Mouse (Mus musculus) liver, postnatal 0 days (tissue): ENCODE results near the gene Tns1. TPM values are rescaled to one million over a fixed set of nuclear protein-coding genes. Genes with fewer than 3 reads are reported as not detected.
A peak's percentile ranks its signal among the peaks of the same experiment; 100 is the strongest.

Source experiments
- ATAC-seq: fragments of 200-750 bp; cut with Nextera tagmentation; 2 replicates; pipeline ENCODE4 v1.8.0; 2017; ENCODE audit warnings: mild to moderate bottlenecking, moderate library complexity
- DNase-seq: peaks from one replicate; pipeline ENCODE4 v3.0.0-alpha.2; 2016
- H3K27ac ChIP-seq: fragments of 300-500 bp; sonication (generic); 2 replicates; pipeline ENCODE4 v1.5.1; 2014; ENCODE audit warnings: antibody characterized with exemption, moderate library complexity, mild to moderate bottlenecking, low read depth
- H3K27me3 ChIP-seq: fragments of 300-500 bp; sonication (generic); 2 replicates; pipeline ENCODE4 v1.6.1; 2014; ENCODE audit warnings: low read length, control low read depth, mixed read lengths; ENCODE audit not compliant: insufficient read depth
- H3K36me3 ChIP-seq: fragments of 300-500 bp; sonication (generic); replicated peaks from 2 replicates; pipeline ENCODE4 v1.6.1; 2014; ENCODE audit warnings: mild to moderate bottlenecking, control low read depth, low read length, moderate library complexity, mixed read lengths; ENCODE audit not compliant: insufficient read depth
- H3K4me1 ChIP-seq: fragments of 300-500 bp; sonication (generic); 2 replicates; pipeline ENCODE4 v1.6.1; 2014; ENCODE audit warnings: antibody characterized with exemption, mild to moderate bottlenecking, control low read depth; ENCODE audit not compliant: insufficient read depth
- H3K4me2 ChIP-seq: fragments of 300-500 bp; sonication (generic); 2 replicates; pipeline ENCODE4 v1.6.1; 2014; ENCODE audit warnings: low read depth, mild to moderate bottlenecking, low read length, moderate library complexity, mixed read lengths
- H3K4me3 ChIP-seq: fragments of 300-500 bp; sonication (generic); 2 replicates; pipeline ENCODE4 v1.5.1; 2014; ENCODE audit warnings: low read depth, low read length
- H3K9ac ChIP-seq: fragments of 300-500 bp; sonication (generic); replicated peaks from 2 replicates; pipeline ENCODE4 v1.6.1; 2014; ENCODE audit warnings: mild to moderate bottlenecking, moderate library complexity
- H3K9me3 ChIP-seq: fragments of 300-500 bp; sonication (generic); 2 replicates; pipeline ENCODE4 v1.6.1; 2016; ENCODE audit warnings: mild to moderate bottlenecking, control low read depth, low read length, mixed read lengths
- CTCF ChIP-seq: sonication (generic); IDR thresholded peaks from 2 replicates; pipeline ENCODE4 v1.5.1; 2016; ENCODE audit warnings: antibody characterized with exemption, low read depth
- EP300 ChIP-seq: IDR thresholded peaks from 2 replicates; pipeline ENCODE4 v1.6.1; 2016; ENCODE audit warnings: antibody characterized with exemption, low read depth, mild to moderate bottlenecking
- WGBS: fragments of 180-500 bp; shearing (Covaris S2); extraction: QIAGEN DNeasy Blood & Tissue Kit; methylation state at CpG from one replicate; pipeline ENCODE4 v1.1.7; 2014; ENCODE audit not compliant: insufficient replicate concordance; 5-methylcytosine and 5-hydroxymethylcytosine counted together
- polyA plus RNA-seq: library from polyadenylated mRNA; unstranded; fragments of >200 nt; fragmentation: Nextera tagmentation; extraction: Ambion mirVana; gene quantifications from 2 replicates; pipeline ENCODE4 v1.2.1, GENCODE M21; 2015

The Tns1 gene
- polyA plus RNA-seq, 1 experiment from 2014 or later: 12.1 TPM

GRCm38 (mm10) chr1:73880731-73881130, 243.5 kb downstream of the Tns1 start:
- H3K4me2 ChIP-seq: no peak overlapping the region
- ATAC-seq: no peak

DNA sequence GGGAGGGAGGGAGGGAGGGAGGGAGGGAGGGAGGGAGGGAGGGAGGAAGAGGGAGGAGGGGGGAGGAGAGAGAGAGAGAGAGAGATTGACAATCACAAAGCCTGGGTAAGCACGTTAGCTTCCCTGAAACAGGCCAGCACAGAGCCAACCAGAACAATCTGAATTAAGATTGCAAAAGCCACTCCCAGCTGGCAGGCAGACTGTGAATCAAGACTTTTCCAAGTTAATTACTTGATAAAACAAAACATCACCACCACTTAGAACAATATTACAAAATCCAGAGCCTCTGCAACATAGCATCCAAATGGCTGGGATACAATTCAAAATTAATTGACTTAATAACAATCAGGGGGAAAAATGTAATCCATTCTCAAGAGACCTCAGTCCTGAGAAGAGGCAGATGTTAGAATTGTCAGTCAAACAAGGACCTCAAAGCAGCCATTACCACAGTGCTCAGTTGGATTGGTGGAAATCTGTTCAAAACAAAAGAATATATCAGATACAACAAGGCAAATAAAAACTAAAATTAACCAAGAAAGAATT, 248.5 kb downstream of the Tns1 start:
- Histone ChIP-seq H3K27ac (no peak overlapping the region), H3K9ac (no peak overlapping the region), H3K4me1 (no peaks in the 10 kb centered on the region), H3K9me3 (no peaks in the 10 kb centered on the region), H3K27me3 (no peaks in the 10 kb centered on the region), H3K4me3 (no peak overlapping the region), H3K36me3 (no peaks in the 10 kb centered on the region), H3K4me2 (no peak overlapping the region)
- no peak for TF ChIP-seq CTCF
- TF ChIP-seq EP300: no peak
- ATAC-seq (no peak), DNase-seq (no peak)
- 20% methylated on average over 1 of the region's 1 CpGs for WGBS

More at GRCm38 (mm10) chr1:73880731-73881130, 243.5 kb downstream of the Tns1 start:
- H3K9me3 ChIP-seq: 0 out of 2 replicates have a peak, but pooled peaks cover 4% of the 10 kb centered on the region
- no peak for DNase-seq
- no peak overlapping the region for H3K9ac ChIP-seq
- H3K27me3 ChIP-seq: no peaks in the 10 kb centered on the region
- H3K36me3 ChIP-seq: no peaks in the 10 kb centered on the region
- no peaks in the 10 kb centered on the region for H3K4me1 ChIP-seq
- no peak for TF ChIP-seq CTCF
- no peak for TF ChIP-seq EP300
- no peak overlapping the region for H3K4me3 ChIP-seq
- no peak overlapping the region for H3K27ac ChIP-seq

GRCm38 (mm10) chr1:73864314-73864713, 259.9 kb downstream of the Tns1 start:
- DNase-seq (no peak), ATAC-seq (no peak)
- H3K4me2 ChIP-seq: no peak overlapping the region
- H3K27me3 ChIP-seq: no peaks in the 10 kb centered on the region
- H3K4me1 ChIP-seq: peaks cover 4% of the 10 kb centered on the region; the same call in 1 of the 2 replicates
- no peaks in the 10 kb centered on the region for H3K36me3 ChIP-seq
- H3K9me3 ChIP-seq: no peaks in the 10 kb centered on the region
- H3K4me3 ChIP-seq: no peak overlapping the region
- H3K27ac ChIP-seq: no peak overlapping the region
- no peak for TF ChIP-seq EP300
- no peak overlapping the region for H3K9ac ChIP-seq
- 68% methylated on average over 3 of the region's 3 CpGs for WGBS

GRCm38 (mm10) chr1:73863074-73863431, 261.2 kb downstream of the Tns1 start:
- no peak overlapping the region for H3K4me3 ChIP-seq
- WGBS: 26% methylated on average over 11 of the region's 11 CpGs
- no peak for DNase-seq

GRCm38 (mm10) chr1:73862323-73863073, 261.8 kb downstream of the Tns1 start:
- H3K9me3 ChIP-seq: no peaks in the 10 kb centered on the region
- WGBS: 21% methylated on average over 15 of the region's 15 CpGs
- H3K36me3 ChIP-seq: no peaks in the 10 kb centered on the region
- H3K4me2 ChIP-seq: peak overlapping the region; percentile 42
- ATAC-seq: peak; percentile 85
- peak; percentile 66 for DNase-seq
- H3K27ac ChIP-seq: no peak overlapping the region
- no peak overlapping the region for H3K4me3 ChIP-seq
- H3K9ac ChIP-seq: no peak overlapping the region; the same call in 1 of the 2 replicates
- peak; percentile 77 for TF ChIP-seq CTCF
- TF ChIP-seq EP300: no peak
- no peaks in the 10 kb centered on the region for H3K27me3 ChIP-seq
- H3K4me1 ChIP-seq: peaks cover 4% of the 10 kb centered on the region; the same call in 1 of the 2 replicates

More at GRCm38 (mm10) chr1:73863074-73863431, 261.2 kb downstream of the Tns1 start:
- no peaks in the 10 kb centered on the region for H3K9me3 ChIP-seq
- no peaks in the 10 kb centered on the region for H3K27me3 ChIP-seq
- H3K9ac ChIP-seq: no peak overlapping the region
- peak; percentile 31; the same call in 1 of the 2 replicates for ATAC-seq
- TF ChIP-seq EP300: no peak
- no peaks in the 10 kb centered on the region for H3K36me3 ChIP-seq
- H3K27ac ChIP-seq: no peak overlapping the region
- peaks cover 4% of the 10 kb centered on the region; the same call in 1 of the 2 replicates for H3K4me1 ChIP-seq
- peak overlapping the region; percentile 42 for H3K4me2 ChIP-seq

DNA sequence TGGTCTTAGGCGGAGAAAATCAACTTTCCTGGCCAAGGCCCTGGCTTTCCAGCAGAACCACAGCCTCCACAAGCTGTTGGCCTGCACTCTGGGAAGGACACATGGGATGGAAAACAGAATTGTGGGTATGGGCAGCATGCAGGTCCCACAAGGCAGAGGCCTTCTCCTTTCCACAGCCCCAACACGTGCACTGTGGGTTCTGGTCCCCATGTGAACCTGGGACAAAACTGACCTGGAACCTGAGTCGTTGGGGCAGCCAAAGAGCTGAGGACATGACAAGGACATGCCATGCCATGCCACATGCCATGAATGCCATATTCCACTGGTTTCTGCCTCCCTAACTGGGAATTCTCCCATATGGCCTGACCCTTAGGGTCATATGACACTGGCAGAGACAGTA, 263.8 kb downstream of the Tns1 start:
- Histone ChIP-seq H3K4me1 (peaks cover 4% of the 10 kb centered on the region; the same call in 1 of the 2 replicates), H3K36me3 (no peaks in the 10 kb centered on the region), H3K9ac (no peak overlapping the region), H3K4me3 (no peak overlapping the region), H3K27ac (no peak overlapping the region), H3K4me2 (no peak overlapping the region), H3K9me3 (no peaks in the 10 kb centered on the region), H3K27me3 (no peaks in the 10 kb centered on the region)
- ATAC-seq (no peak), DNase-seq (no peak)
- 62% methylated on average over 3 of the region's 3 CpGs for WGBS
- TF ChIP-seq CTCF (no peak), EP300 (no peak)

Other genes starting within 250 kb of the Tns1 start
- gene Rufy4, start 1.1 kb upstream of the Tns1 start, polyA plus RNA-seq: 0.20 TPM in 1 of 2 replicates, not detected in the other
- 2.5 and 3.2 TPM in 2 replicates for gene Cxcr2, start 29.5 kb upstream of the Tns1 start, polyA plus RNA-seq
- not detected in 2 replicates for gene Cxcr1, start 70.2 kb upstream of the Tns1 start, polyA plus RNA-seq
- 238 and 254 TPM in 2 replicates for gene Arpc2, start 111.6 kb upstream of the Tns1 start, polyA plus RNA-seq
- gene Gpbar1, start 154.1 kb upstream of the Tns1 start, polyA plus RNA-seq: 0.20 and 0.22 TPM in 2 replicates
- gene Aamp, start 160.3 kb upstream of the Tns1 start, polyA plus RNA-seq: 105 and 109 TPM in 2 replicates
- 46.7 and 50.0 TPM in 2 replicates for gene Pnkd, start 160.5 kb upstream of the Tns1 start, polyA plus RNA-seq
- 18.5 and 18.7 TPM in 2 replicates for gene Tmbim1, start 181.2 kb upstream of the Tns1 start, polyA plus RNA-seq
- 0.11 TPM in 1 of 2 replicates, not detected in the other for gene Catip, start 237.7 kb upstream of the Tns1 start, polyA plus RNA-seq